Mouse (Mus musculus) CH12.LX (cell line): ENCODE measurements around the gene Galk2. TPM values are rescaled to one million over a fixed set of nuclear protein-coding genes. Genes with fewer than 3 reads are reported as not detected.

ENCODE experiments used
- DNase-seq: peaks from one replicate; pipeline ENCODE4 v3.0.0-alpha.2; 2013; ENCODE audit errors: extremely low read depth
- H3K27ac ChIP-seq: 2 replicates; pipeline ENCODE4 v1.5.1; 2012; ENCODE audit warnings: low read depth, mild to moderate bottlenecking, control low read depth, moderate library complexity; ENCODE audit not compliant: insufficient read depth
- H3K27me3 ChIP-seq: replicated peaks from 2 replicates; pipeline ENCODE3; 2012; ENCODE audit warnings: inconsistent platforms
- H3K36me3 ChIP-seq, 2 experiments: replicated peaks in 1 of 2; 2 replicates each; pipeline versions ENCODE3 to v1.6.1; 2012; ENCODE audit warnings: inconsistent platforms in 1 of 2, low read length in 1 of 2, mild to moderate bottlenecking in 1 of 2, mixed read lengths in 1 of 2, moderate library complexity in 1 of 2; ENCODE audit not compliant: control insufficient read depth in 1 of 2, insufficient read depth in 1 of 2
- H3K4me1 ChIP-seq, 2 experiments: 2 replicates each; pipeline ENCODE4 v1.6.1; 2012; ENCODE audit warnings: inconsistent platforms in 1 of 2, moderate library complexity in 1 of 2; ENCODE audit not compliant: insufficient read depth in 2 of 2, control insufficient read depth in 1 of 2
- H3K4me2 ChIP-seq: 2 replicates; pipeline ENCODE4 v1.6.1; 2012; ENCODE audit warnings: low read depth, mild to moderate bottlenecking, control low read depth; ENCODE audit not compliant: poor library complexity, insufficient read depth, severe bottlenecking
- H3K4me3 ChIP-seq, 3 experiments: fragments of 150-350 bp in 1 of 3; sonication (generic) in 1 of 3; replicated peaks in 1 of 3; 2 replicates each; pipeline versions ENCODE3 to v1.5.1; 2011 to 2012; ENCODE audit warnings: low read depth in 2 of 3, low read length in 2 of 3, mild to moderate bottlenecking in 2 of 3, moderate library complexity in 2 of 3, control low read depth in 1 of 3, improper control_type of control experiment in 1 of 3, inconsistent platforms in 1 of 3, mixed read lengths in 1 of 3; ENCODE audit not compliant: poor library complexity in 1 of 3
- H3K79me2 ChIP-seq: replicated peaks from 2 replicates; pipeline ENCODE4 v1.6.1; 2012; ENCODE audit warnings: mild to moderate bottlenecking, moderate library complexity; ENCODE audit not compliant: control insufficient read depth, poor library complexity, insufficient read depth, severe bottlenecking; ENCODE audit errors: extremely low read depth
- H3K9ac ChIP-seq: 2 replicates; pipeline ENCODE4 v1.6.1; 2012; ENCODE audit warnings: low read depth, mild to moderate bottlenecking, control low read depth, moderate library complexity; ENCODE audit not compliant: insufficient read depth
- H3K9me3 ChIP-seq: replicated peaks from 2 replicates; pipeline ENCODE3; 2012; ENCODE audit warnings: low read length, inconsistent platforms, mixed read lengths
- BHLHE40 ChIP-seq: IDR thresholded peaks from 2 replicates; pipeline ENCODE4 v1.6.1; 2011; ENCODE audit warnings: mild to moderate bottlenecking, low read depth, low read length, improper control_type of control experiment
- CHD1 ChIP-seq: IDR thresholded peaks from 2 replicates; pipeline ENCODE4 v1.6.1; 2012; ENCODE audit warnings: low read depth, low read length, improper control_type of control experiment, inconsistent platforms
- EP300 ChIP-seq: IDR thresholded peaks from 2 replicates; pipeline ENCODE4 v1.6.1; 2011; ENCODE audit warnings: low read length, improper control_type of control experiment
- JUN ChIP-seq: IDR thresholded peaks from 2 replicates; pipeline ENCODE4 v1.6.1; 2011; ENCODE audit warnings: low read depth, mild to moderate bottlenecking, low read length, improper control_type of control experiment, moderate library complexity; ENCODE audit not compliant: insufficient read depth
- JUND ChIP-seq: conservative IDR thresholded peaks from 2 replicates; pipeline ENCODE4 v1.6.1; 2011; ENCODE audit warnings: low read depth, low read length, improper control_type of control experiment
- KAT2A ChIP-seq: IDR thresholded peaks from 2 replicates; pipeline ENCODE4 v1.6.1; 2012; ENCODE audit warnings: low read length, improper control_type of control experiment, inconsistent platforms; ENCODE audit not compliant: insufficient replicate concordance
- MAFK ChIP-seq: IDR thresholded peaks from 2 replicates; pipeline ENCODE4 v1.6.1; 2011; ENCODE audit warnings: low read length, improper control_type of control experiment; ENCODE audit not compliant: insufficient replicate concordance
- NRF1 ChIP-seq: IDR thresholded peaks from 2 replicates; pipeline ENCODE4 v1.6.1; 2014; ENCODE audit warnings: low read depth, mild to moderate bottlenecking, inconsistent platforms, low read length, improper control_type of control experiment, moderate library complexity
- PAX5 ChIP-seq: IDR thresholded peaks from 2 replicates; pipeline ENCODE4 v1.6.1; 2012; ENCODE audit warnings: low read length, inconsistent platforms, mixed read lengths
- SMC3 ChIP-seq: IDR thresholded peaks from 2 replicates; pipeline ENCODE4 v1.6.1; 2011; ENCODE audit warnings: low read depth, low read length, improper control_type of control experiment
- TBP ChIP-seq: conservative IDR thresholded peaks from 2 replicates; pipeline ENCODE4 v1.6.1; 2011; ENCODE audit warnings: low read depth, low read length, improper control_type of control experiment
- TCF12 ChIP-seq: IDR thresholded peaks from 2 replicates; pipeline ENCODE4 v1.6.1; 2014; ENCODE audit warnings: low read depth, mild to moderate bottlenecking, inconsistent platforms, low read length, improper control_type of control experiment
- UBTF ChIP-seq: IDR thresholded peaks from 2 replicates; pipeline ENCODE4 v1.6.1; 2012; ENCODE audit warnings: low read depth, mild to moderate bottlenecking, inconsistent platforms, low read length, improper control_type of control experiment, moderate library complexity
- USF1 ChIP-seq: IDR thresholded peaks from 2 replicates; pipeline ENCODE4 v1.6.1; 2014; ENCODE audit warnings: low read depth, mild to moderate bottlenecking, inconsistent platforms, low read length, improper control_type of control experiment
- ZKSCAN1 ChIP-seq: IDR thresholded peaks from 2 replicates; pipeline ENCODE4 v1.6.1; 2012; ENCODE audit warnings: low read depth, inconsistent platforms, low read length, improper control_type of control experiment, borderline replicate concordance
- ZMIZ1 ChIP-seq: IDR thresholded peaks from 2 replicates; pipeline ENCODE4 v1.6.1; 2012; ENCODE audit warnings: low read depth, mild to moderate bottlenecking, inconsistent platforms, low read length, improper control_type of control experiment
- ZNF384 ChIP-seq: IDR thresholded peaks from 2 replicates; pipeline ENCODE4 v1.6.1; 2012; ENCODE audit warnings: low read depth, low read length, improper control_type of control experiment, inconsistent platforms
- dilution Hi-C: fragments of 300-500 bp; cut with MboI; formaldehyde crosslinking; loops from 2 replicates; pipeline ENCODE4 v1.14.3; 2020; ENCODE audit warnings: low sequenced_read_pairs; ENCODE audit not compliant: extremely low pct_unique_long_range_greater_than_20kb, extremely low pct_ligation_motif_present
- in situ Hi-C: fragments of 300-500 bp; cut with MboI; formaldehyde crosslinking; loops from 3 replicates; pipeline ENCODE4 v1.14.3; 2019; ENCODE audit warnings: low sequenced_read_pairs, low pct_ligation_motif_present, low pct_unique_long_range_greater_than_20kb, mixed read lengths
- polyA plus RNA-seq: library from polyadenylated mRNA; unstranded; fragments of >175 nt; gene quantifications from 2 replicates; pipeline ENCODE4 v1.2.1, GENCODE M21; 2012; ENCODE audit warnings: low read depth; ENCODE audit not compliant: insufficient read length
- total RNA-seq, 2 experiments: library from RNA; depleted of rRNA; stranded (reverse); fragments of 300-350 nt in 1 of 2; fragments of >200 nt in 1 of 2; gene quantifications; 2 replicates each; pipeline ENCODE4 v1.2.3; 2012 to 2014

The Galk2 gene
- total and polyA plus RNA-seq, 3 experiments, result 36.7 to 59.9 (median 41.8) TPM

DNA sequence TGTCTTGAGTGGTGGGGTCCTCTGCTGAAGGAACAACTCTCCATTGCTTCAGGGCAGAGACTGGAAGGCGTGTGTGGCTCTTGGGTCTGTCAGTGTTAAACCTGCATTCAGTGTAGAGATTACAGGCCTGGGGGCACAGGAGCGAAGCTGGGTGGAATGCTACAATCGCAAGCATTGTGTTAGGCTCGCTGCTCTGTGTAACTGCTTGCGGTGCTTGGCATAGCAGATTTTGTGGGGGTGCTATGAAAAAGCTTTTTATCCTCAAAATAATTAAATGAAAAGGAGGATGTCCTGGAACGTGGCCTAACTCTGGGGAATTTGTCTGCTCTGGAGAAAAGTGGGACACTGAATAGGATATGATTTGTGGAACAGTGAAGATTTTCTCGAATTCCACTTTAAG, 49.4 kb upstream of the Galk2 start:
- in situ Hi-C loops, result no loop called here
- no peak overlapping the region for H3K27ac ChIP-seq
- H3K36me3 ChIP-seq, result no peaks in the 10 kb centered on the region
- H3K4me3 ChIP-seq, result no peak overlapping the region
- H3K27me3 ChIP-seq, result no peaks in the 10 kb centered on the region
- H3K79me2 ChIP-seq, result no peaks in the 10 kb centered on the region
- H3K4me2 ChIP-seq, result no peak overlapping the region
- TF ChIP-seq KAT2A, result no peak
- no peak for TF ChIP-seq TBP
- no peak for TF ChIP-seq SMC3
- TF ChIP-seq BHLHE40, result no peak
- TF ChIP-seq MAFK, result no peak
- no peak for TF ChIP-seq NRF1
- no peak for TF ChIP-seq JUND
- TF ChIP-seq CHD1, result no peak
- no peak for DNase-seq
- no peaks in the 10 kb centered on the region for H3K9me3 ChIP-seq
- no peak overlapping the region for H3K9ac ChIP-seq
- H3K4me1 ChIP-seq, result no peaks in the 10 kb centered on the region; a peak in 1 of 4 replicates
- dilution Hi-C loops, result no loop called here

DNA sequence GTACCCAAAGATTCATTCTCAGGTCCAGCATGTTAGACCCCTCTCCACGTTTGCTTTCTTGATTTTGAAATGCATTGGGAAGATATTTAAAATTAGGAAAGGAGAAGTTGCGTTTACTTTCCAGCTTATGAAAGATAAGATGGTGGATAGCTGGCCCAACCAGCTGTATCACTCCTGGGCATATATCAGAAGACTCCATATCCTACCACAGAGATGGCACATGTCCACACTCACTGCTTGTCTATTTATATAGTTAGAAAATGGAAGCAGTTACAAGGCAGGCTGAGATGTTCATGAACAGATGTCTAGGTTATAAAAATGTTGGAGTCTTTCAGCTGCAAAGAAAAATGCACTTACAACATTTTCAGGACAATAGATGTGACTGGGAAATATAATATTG, 47.6 kb upstream of the Galk2 start:
- H3K79me2 ChIP-seq, result no peaks in the 10 kb centered on the region
- no peaks in the 10 kb centered on the region; a peak in 1 of 4 replicates for H3K4me1 ChIP-seq
- no peaks in the 10 kb centered on the region for H3K9me3 ChIP-seq
- no peaks in the 10 kb centered on the region for H3K36me3 ChIP-seq
- no peak overlapping the region for H3K27ac ChIP-seq
- no peak for DNase-seq
- no peaks in the 10 kb centered on the region for H3K27me3 ChIP-seq
- in situ Hi-C loops, result no loop called here
- dilution Hi-C loops, result no loop called here
- H3K4me3 ChIP-seq, result no peak overlapping the region
- no peak overlapping the region for H3K4me2 ChIP-seq
- no peak overlapping the region for H3K9ac ChIP-seq
- TF ChIP-seq SMC3 (no peak), ZKSCAN1 (no peak), ZMIZ1 (no peak), PAX5 (no peak), NRF1 (no peak), MAFK (no peak), CHD1 (no peak), EP300 (no peak), ZNF384 (no peak), UBTF (no peak), JUN (no peak), USF1 (no peak), TCF12 (no peak)
